Mouse (Mus musculus) activated CD4-positive, CD25-positive, alpha-beta regulatory T cell, adult 4 months (primary cell): ENCODE results near the gene Cd300ld. TPM values are rescaled to one million over a fixed set of nuclear protein-coding genes. Genes with fewer than 3 reads are reported as not detected.
"Not testable (repeated sequence)": the region's sequence is repeated elsewhere in the genome, so short reads cannot be mapped to it uniquely, and the experiment has no call there.

Experiments used
- ATAC-seq: one replicate; pipeline ENCODE4 v1.8.0; 2017
- polyA plus RNA-seq, 2 experiments: library from polyadenylated mRNA; unstranded; fragments of 100-300 nt; shearing (Covaris generic); gene quantifications; one replicate each; pipeline ENCODE4 v1.2.1; 2017

Cd300ld gene
- under 1 TPM; 0.44 to 0.69 TPM for polyA plus RNA-seq

DNA sequence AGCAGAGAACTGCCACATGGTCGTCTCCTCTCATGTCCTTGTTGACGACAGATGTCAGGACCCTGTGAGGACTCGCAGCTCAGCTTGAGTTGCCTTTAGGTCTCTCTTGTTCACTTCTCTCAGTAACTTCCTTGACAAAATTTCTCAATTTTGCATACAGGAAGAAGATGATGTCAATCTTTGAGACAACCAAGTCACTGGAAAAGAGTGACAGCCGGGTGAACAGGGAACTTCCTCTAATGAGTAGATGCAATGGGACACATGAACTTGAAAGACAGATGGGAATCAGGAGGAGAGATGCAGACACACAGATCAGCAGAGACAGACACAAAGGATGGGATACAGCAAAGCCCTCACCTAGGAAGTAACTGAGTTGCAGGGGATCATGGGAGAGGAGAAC, at the start of gene Cd300ld:
TSS of gene Cd300ld (minus strand) at position 130 of the 400 bp plus-strand sequence.
- ATAC-seq: no peak

DNA sequence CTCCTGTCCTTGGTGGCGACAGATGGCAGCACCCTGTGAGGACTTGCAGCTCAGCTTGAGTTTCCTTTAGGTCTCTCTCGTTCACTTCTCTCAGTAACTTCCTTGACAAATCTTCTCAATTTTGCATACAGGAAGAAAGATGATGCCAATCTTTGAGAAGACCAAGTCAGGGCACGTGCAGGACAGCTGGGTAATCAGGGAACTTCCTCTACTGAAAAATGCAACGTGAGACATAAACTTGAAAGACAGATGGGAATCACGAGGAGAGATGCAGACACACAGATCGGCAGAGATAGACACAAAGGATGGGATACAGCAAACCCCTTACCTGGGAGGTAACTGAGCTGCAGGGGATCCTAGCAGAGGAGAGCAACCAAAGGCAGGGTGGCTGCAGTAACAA, 47.9 kb upstream of the Cd300ld start, which contains the start of gene Cd300ld5:
TSS of gene Cd300ld5 (minus strand) at position 101 of the 400 bp plus-strand sequence.
- not testable (repeated sequence) for ATAC-seq

GRCm38 (mm10) chr11:115026912-115027311, 37.2 kb upstream of the Cd300ld start, which contains the start of gene Cd300ld4:
Gene Cd300ld4 (minus strand): TSS chr11:115027012.
- ATAC-seq: not testable (repeated sequence)

- ATAC-seq: not testable (repeated sequence)
These were observed 26.4 kb upstream of the Cd300ld start, which contains the start of gene Cd300ld2 for GRCm38 (mm10) chr11:115016093-115016492. Gene Cd300ld2 (minus strand): TSS chr11:115016193.

DNA sequence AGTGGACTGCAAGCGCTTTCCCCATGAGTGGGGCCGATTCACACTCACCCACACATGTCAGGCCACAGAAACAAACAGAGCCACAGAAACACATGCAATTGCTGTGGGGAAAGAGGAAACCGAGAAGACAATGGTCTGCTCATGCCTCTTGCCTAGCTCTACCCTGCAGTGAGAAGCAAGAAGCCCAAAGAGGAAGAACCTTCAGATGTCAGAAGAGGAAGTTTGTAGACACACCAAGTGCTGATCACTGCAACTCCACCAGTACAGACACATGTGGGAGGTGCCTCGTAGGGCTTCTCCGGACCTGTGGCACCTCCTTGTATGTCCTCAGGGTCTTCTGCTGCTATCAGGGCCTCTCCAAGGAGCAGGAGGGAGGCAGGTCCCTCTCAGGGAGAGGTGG, 14.3 kb upstream of the Cd300ld start:
- no peak for ATAC-seq

DNA sequence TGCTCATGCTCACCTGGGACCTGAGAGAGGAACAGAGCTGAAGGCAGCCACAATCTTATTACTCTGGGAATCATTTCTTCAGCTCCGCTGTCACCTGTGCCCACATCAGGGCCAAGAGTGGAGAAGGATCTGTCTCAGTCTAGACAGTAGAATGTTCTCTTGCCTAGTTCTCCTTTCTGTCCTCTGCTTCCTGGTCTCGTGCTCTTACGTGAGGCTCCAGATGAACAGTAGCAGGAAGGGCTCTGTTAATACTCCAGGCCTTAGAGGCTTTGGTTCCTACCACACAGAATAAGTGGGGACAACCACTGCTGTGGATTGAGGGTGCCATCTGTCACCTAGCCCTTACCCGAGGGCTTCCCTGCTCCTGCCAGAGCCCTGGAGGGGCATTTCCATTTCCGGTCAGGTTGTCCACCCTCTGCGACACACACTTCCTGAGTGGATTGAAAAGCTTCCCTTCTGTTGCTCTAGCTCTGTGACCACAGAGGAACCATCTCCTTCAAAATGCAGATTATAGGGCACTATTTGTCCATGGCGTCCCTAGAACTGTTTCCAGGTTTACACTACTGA, 11.8 kb upstream of the Cd300ld start, which contains the start of gene Cd300c2:
TSS of gene Cd300c2 (minus strand) at position 407 of the 567 bp plus-strand sequence.
- no peak for ATAC-seq

DNA sequence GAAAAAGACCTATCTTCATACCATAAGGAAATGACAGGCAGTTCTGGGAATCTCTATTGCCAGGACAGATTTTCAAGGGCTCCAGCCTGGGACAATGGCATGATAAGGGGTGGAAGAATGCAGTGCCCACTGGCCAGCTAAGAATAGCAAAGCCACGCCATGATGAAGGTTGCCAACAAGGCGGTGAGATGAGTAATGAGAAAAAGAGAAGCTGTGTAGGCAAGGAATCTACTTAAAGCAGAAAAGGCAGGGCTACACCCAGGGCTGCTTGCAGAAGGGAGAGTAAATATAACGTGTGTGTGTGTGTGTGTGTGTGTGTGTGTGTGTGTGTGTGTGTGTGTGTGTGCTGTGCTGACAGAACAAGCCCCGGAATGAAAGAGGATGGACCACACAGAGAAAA, 7.9 kb downstream of the Cd300ld start:
- ATAC-seq: no peak

- no peak for ATAC-seq
These were observed 17.0 kb downstream of the Cd300ld start for GRCm38 (mm10) chr11:114972726-114973125.

DNA sequence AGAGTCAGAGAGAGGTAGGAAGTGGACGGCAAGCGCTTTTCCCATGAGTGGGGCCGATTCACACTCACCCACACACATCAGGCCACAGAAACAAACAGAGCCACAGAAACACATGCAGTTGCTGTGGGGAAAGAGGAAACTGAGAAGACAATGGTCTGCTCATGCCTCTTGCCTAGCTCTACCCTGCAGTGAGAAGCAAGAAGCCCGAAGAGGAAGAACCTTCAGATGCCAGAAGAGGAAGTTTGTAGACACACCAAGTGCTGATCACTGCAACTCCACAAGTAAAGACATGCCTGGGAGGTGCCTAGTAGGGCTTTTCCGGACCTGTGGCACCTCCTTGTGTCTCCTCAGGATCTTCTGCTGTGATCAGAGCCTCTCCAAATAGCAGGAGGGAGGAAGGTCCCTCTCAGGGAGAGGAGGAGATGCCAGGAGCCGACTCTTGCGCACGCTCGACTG, 20.9 kb downstream of the Cd300ld start, which contains the start of gene Cd300c:
TSS of gene Cd300c (minus strand) at position 406 of the 456 bp plus-strand sequence.
- ATAC-seq: no peak

- no peak for ATAC-seq
These were observed 24.4 kb downstream of the Cd300ld start for GRCm38 (mm10) chr11:114965182-114965828.

GRCm38 (mm10) chr11:114960369-114960768, 29.4 kb downstream of the Cd300ld start:
- ATAC-seq: no peak

- ATAC-seq: no peak
These were observed 55.6 kb downstream of the Cd300ld start, which contains the start of gene Cd300lb for GRCm38 (mm10) chr11:114934144-114934543. Gene Cd300lb (minus strand): TSS chr11:114934386.

GRCm38 (mm10) chr11:114933591-114933990, 56.1 kb downstream of the Cd300ld start:
- no peak for ATAC-seq

Other genes starting within 250 kb of the Cd300ld start
- under 1 TPM in 1 of 2 experiments, not detected in 1; 0.22 TPM for gene Kif19a, start 224.5 kb downstream of the Cd300ld start, polyA plus RNA-seq
- not detected for gene Btbd17, start 194.0 kb downstream of the Cd300ld start, polyA plus RNA-seq
- gene Gpr142, start 191.0 kb downstream of the Cd300ld start, polyA plus RNA-seq: not detected
- under 1 TPM in 1 of 2 experiments, not detected in 1; 0.15 TPM for gene Gprc5c, start 138.8 kb downstream of the Cd300ld start, polyA plus RNA-seq
- gene Cd300a, start 99.9 kb downstream of the Cd300ld start, polyA plus RNA-seq: under 1 TPM in 1 of 2 experiments, not detected in 1; 0.12 TPM
- gene Cd300lb, start 55.5 kb downstream of the Cd300ld start, polyA plus RNA-seq: under 1 TPM in 1 of 2 experiments, not detected in 1; 0.32 TPM
- gene Cd300c, start 20.8 kb downstream of the Cd300ld start, polyA plus RNA-seq: not detected
- not detected for gene Cd300c2, start 12.0 kb upstream of the Cd300ld start, polyA plus RNA-seq
- not detected for gene Cd300ld2, start 26.3 kb upstream of the Cd300ld start, polyA plus RNA-seq
- not detected for gene Cd300ld4, start 37.1 kb upstream of the Cd300ld start, polyA plus RNA-seq
- not detected for gene Cd300ld5, start 47.8 kb upstream of the Cd300ld start, polyA plus RNA-seq
- gene Cd300ld3, start 58.5 kb upstream of the Cd300ld start, polyA plus RNA-seq: not detected
- gene Cd300e, start 72.3 kb upstream of the Cd300ld start, polyA plus RNA-seq: not detected
- gene Rab37, start 101.5 kb upstream of the Cd300ld start, polyA plus RNA-seq: 100 to 1,000 TPM; 149 to 158 TPM
- 1 to 10 TPM in 1 of 2 experiments, under 1 TPM in 1; 0.37 to 1.5 TPM for gene Cd300lf, start 144.1 kb upstream of the Cd300ld start, polyA plus RNA-seq
- 100 to 1,000 TPM; 166 to 228 TPM for gene Slc9a3r1, start 173.4 kb upstream of the Cd300ld start, polyA plus RNA-seq
- gene Tmem104, start 197.6 kb upstream of the Cd300ld start, polyA plus RNA-seq: 10 to 100 TPM in 1 of 2 experiments, 1 to 10 TPM in 1; 9.3 to 11.9 TPM
- 10 to 100 TPM; 14.0 to 14.6 TPM for gene Nat9, start 197.9 kb upstream of the Cd300ld start, polyA plus RNA-seq